Mouse (Mus musculus) liver, adult 2 months (tissue): Measurements from ENCODE around the gene Map1b.

Experiments used
- CTCF ChIP-seq: fragments of 200-500 bp; IDR thresholded peaks from 2 replicates; pipeline ENCODE4 v1.5.1; 2011; ENCODE audit warnings: low read depth, low read length, control low read depth
- POLR2A ChIP-seq: fragments of 200-500 bp; IDR thresholded peaks from 2 replicates; pipeline ENCODE4 v1.6.1; 2011; ENCODE audit warnings: low read length, control low read depth; ENCODE audit not compliant: insufficient read depth; ENCODE audit errors: extremely low read depth

DNA sequence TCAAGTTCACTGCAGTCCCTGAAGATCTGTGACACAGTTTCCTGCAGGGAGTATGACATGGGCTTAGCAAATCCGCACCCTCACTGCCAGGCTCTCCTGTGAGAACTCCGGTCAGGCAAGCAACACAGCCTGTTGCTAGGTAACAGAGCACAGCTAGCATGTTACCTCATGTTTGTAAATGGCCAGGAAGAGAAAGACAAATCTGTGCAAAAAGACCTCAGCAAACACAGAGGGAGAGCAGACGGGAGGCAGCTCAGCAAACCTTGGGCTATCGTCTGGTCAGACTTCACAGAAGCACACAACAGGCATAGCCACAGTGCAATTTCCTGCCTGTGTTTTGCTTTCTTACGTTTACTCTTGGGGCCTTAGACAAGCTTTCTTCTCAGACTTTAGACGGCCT lies 40.9 kb downstream of the Map1b start:
- no peak for TF ChIP-seq CTCF
- TF ChIP-seq POLR2A = no peak
